Mouse (Mus musculus) heart, embryonic 13.5 days (tissue): ENCODE measurements around the gene Gfm2. TPM values are rescaled to one million over a fixed set of nuclear protein-coding genes. Genes with fewer than 3 reads are reported as not detected.

Experiments
- ATAC-seq: fragments of 200-750 bp; cut with Nextera tagmentation; 2 replicates; pipeline ENCODE4 v1.8.0; 2017; ENCODE audit warnings: moderate TSS enrichment; ENCODE audit not compliant: insufficient number of reproducible peaks, low FRiP score, low TSS enrichment; ENCODE audit errors: extremely low read depth
- H3K27ac ChIP-seq: fragments of 300-500 bp; sonication (generic); replicated peaks from 2 replicates; pipeline ENCODE4 v1.5.1; 2015; ENCODE audit warnings: moderate library complexity, mild to moderate bottlenecking, inconsistent platforms
- H3K27me3 ChIP-seq: fragments of 300-500 bp; sonication (generic); replicated peaks from 2 replicates; pipeline ENCODE4 v1.6.1; 2015; ENCODE audit warnings: mild to moderate bottlenecking, inconsistent platforms
- H3K36me3 ChIP-seq: fragments of 300-500 bp; sonication (generic); 2 replicates; pipeline ENCODE4 v1.6.1; 2015; ENCODE audit warnings: mild to moderate bottlenecking, inconsistent platforms
- H3K4me1 ChIP-seq: fragments of 300-500 bp; sonication (generic); 2 replicates; pipeline ENCODE4 v1.6.1; 2015; ENCODE audit warnings: inconsistent platforms
- H3K4me2 ChIP-seq: fragments of 300-500 bp; sonication (generic); 2 replicates; pipeline ENCODE4 v1.6.1; 2015; ENCODE audit warnings: inconsistent platforms, mild to moderate bottlenecking, moderate library complexity
- H3K4me3 ChIP-seq: fragments of 300-500 bp; sonication (generic); 2 replicates; pipeline ENCODE4 v1.5.1; 2015; ENCODE audit warnings: moderate library complexity, mild to moderate bottlenecking, inconsistent platforms
- H3K9ac ChIP-seq: fragments of 300-500 bp; sonication (generic); 2 replicates; pipeline ENCODE4 v1.6.1; 2015; ENCODE audit warnings: inconsistent platforms, mild to moderate bottlenecking, moderate library complexity
- H3K9me3 ChIP-seq: fragments of 300-500 bp; sonication (generic); 2 replicates; pipeline ENCODE4 v1.6.1; 2016; ENCODE audit warnings: inconsistent platforms
- WGBS: fragments of 180-500 bp; shearing (Covaris S2); methylation state at CpG from one replicate; pipeline ENCODE4 v1.1.7; 2015; ENCODE audit warnings: mixed read lengths; 5-methylcytosine and 5-hydroxymethylcytosine counted together
- polyA plus RNA-seq: library from polyadenylated mRNA; unstranded; fragments of >200 nt; fragmentation: Nextera tagmentation; extraction: Ambion mirVana; gene quantifications from 2 replicates; pipeline ENCODE4 v1.2.1, GENCODE M21; 2015

Gene Gfm2
- polyA plus RNA-seq, 1 experiment from 2014 or later: 26.4 TPM

- Histone ChIP-seq H3K27me3 (no peaks in the 10 kb centered on the region), H3K4me1 (peaks cover 13% of the 10 kb centered on the region), H3K4me3 (no peak overlapping the region), H3K27ac (no peak overlapping the region), H3K9me3 (no peaks in the 10 kb centered on the region), H3K36me3 (no peaks in the 10 kb centered on the region), H3K9ac (no peak overlapping the region; the same call in 1 of the 2 replicates), H3K4me2 (no peak overlapping the region)
- 43% methylated on average over 3 of the region's 3 CpGs for whole genome bisulfite sequencing
- ATAC-seq: no peak
These were observed 70.8 kb downstream of the Gfm2 start for GRCm38 (mm10) chr13:97208500-97209010.

- Histone ChIP-seq H3K4me3 (no peak overlapping the region), H3K4me2 (no peak overlapping the region), H3K4me1 (no peaks in the 10 kb centered on the region; the same call in 1 of the 2 replicates), H3K27ac (no peak overlapping the region), H3K27me3 (no peaks in the 10 kb centered on the region), H3K36me3 (no peaks in the 10 kb centered on the region), H3K9me3 (no peaks in the 10 kb centered on the region; the same call in 1 of the 2 replicates), H3K9ac (no peak overlapping the region)
- 55% methylated on average over 3 of the region's 3 CpGs for WGBS
- no peak for ATAC-seq
These were observed 77.0 kb downstream of the Gfm2 start for GRCm38 (mm10) chr13:97214583-97215268.

DNA sequence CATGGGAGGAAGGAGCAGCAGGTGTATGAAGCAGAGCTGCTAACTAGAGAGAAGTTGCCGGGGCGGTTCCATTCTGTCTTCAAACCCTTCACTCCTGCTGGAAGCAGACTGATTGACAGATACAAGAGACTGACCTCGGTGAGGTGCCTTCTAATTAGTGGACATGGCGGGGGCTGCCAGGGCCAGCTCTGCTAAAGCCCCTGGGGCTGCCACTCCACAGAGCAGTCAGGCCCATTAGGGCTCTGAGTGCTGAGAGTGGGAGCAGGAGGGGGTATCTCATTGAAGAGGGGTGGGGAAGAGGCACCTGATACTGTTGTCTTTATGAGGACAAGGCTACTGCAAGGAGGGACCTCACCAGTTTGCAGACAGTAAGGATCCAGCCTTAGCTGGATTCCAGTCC, 77.8 kb downstream of the Gfm2 start:
- H3K36me3 ChIP-seq: no peaks in the 10 kb centered on the region
- no peak for ATAC-seq
- H3K4me2 ChIP-seq: no peak overlapping the region
- 51% methylated on average over 4 of the region's 4 CpGs for WGBS
- no peak overlapping the region for H3K4me3 ChIP-seq
- no peak overlapping the region for H3K27ac ChIP-seq
- no peaks in the 10 kb centered on the region; the same call in 1 of the 2 replicates for H3K4me1 ChIP-seq
- H3K27me3 ChIP-seq: no peaks in the 10 kb centered on the region
- no peaks in the 10 kb centered on the region; the same call in 1 of the 2 replicates for H3K9me3 ChIP-seq
- no peak overlapping the region for H3K9ac ChIP-seq

DNA sequence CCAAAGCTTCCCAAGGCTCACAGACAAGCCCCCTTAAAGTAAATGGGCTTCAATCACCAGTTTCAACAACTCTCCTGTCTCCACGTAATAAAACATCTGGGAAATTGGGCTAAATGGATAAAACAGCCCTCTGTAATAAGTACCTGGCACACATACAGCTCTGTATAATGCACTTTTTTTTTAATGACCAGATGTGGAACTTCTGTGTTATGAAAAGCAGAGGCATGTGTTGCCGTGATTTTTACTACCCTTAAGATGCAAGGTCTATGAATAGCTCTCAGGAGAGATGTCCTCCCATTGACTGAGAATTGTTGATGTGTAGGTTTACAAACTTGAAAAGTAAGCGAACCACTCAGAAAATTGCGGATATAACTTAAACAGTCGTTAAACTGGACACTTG, 78.5 kb downstream of the Gfm2 start:
- 82% methylated on average over 5 of the region's 5 CpGs for WGBS
- Histone ChIP-seq H3K4me1 (no peaks in the 10 kb centered on the region; the same call in 1 of the 2 replicates), H3K36me3 (no peaks in the 10 kb centered on the region), H3K9me3 (no peaks in the 10 kb centered on the region; the same call in 1 of the 2 replicates), H3K9ac (no peak overlapping the region), H3K27me3 (no peaks in the 10 kb centered on the region), H3K4me2 (no peak overlapping the region), H3K4me3 (no peak overlapping the region), H3K27ac (no peak overlapping the region)
- no peak for ATAC-seq

- no peak overlapping the region for H3K9ac ChIP-seq
- no peak overlapping the region for H3K27ac ChIP-seq
- H3K4me1 ChIP-seq: peaks cover 3% of the 10 kb centered on the region; the same call in 1 of the 2 replicates
- no peaks in the 10 kb centered on the region for H3K27me3 ChIP-seq
- H3K4me2 ChIP-seq: no peak overlapping the region
- no peaks in the 10 kb centered on the region for H3K36me3 ChIP-seq
- H3K4me3 ChIP-seq: no peak overlapping the region
- no peaks in the 10 kb centered on the region; the same call in 1 of the 2 replicates for H3K9me3 ChIP-seq
- ATAC-seq: no peak
- WGBS: 81% methylated on average over 3 of the region's 3 CpGs
These were observed 82.3 kb downstream of the Gfm2 start for GRCm38 (mm10) chr13:97220022-97220421.

DNA sequence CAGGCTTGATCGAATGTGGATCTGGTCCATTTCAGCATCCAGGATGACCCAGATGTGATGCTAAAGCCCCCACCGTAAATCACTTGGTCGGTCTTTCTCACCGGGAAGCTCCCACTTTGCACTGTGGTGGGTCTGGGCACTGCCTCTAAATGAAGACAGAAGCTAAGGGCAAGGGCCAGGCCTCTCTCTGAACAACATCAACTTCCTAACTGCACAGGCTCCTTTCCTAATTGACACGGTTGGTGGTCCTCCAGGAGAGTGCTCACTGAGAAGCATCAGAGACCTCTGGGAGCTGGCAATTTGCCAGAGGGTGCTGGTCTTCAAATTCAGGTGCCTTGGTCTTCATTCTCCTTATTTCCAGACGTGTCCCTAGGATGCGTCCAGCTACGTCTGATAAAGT, 86.1 kb downstream of the Gfm2 start:
- Histone ChIP-seq H3K27ac (no peak overlapping the region), H3K9ac (no peak overlapping the region), H3K9me3 (peaks cover 6% of the 10 kb centered on the region; the same call in 1 of the 2 replicates), H3K4me1 (peaks cover 5% of the 10 kb centered on the region; the same call in 1 of the 2 replicates), H3K27me3 (no peaks in the 10 kb centered on the region), H3K36me3 (no peaks in the 10 kb centered on the region), H3K4me2 (no peak overlapping the region), H3K4me3 (no peak overlapping the region)
- ATAC-seq: no peak
- WGBS: 75% methylated on average over 8 of the region's 8 CpGs

- Histone ChIP-seq H3K27ac (no peak overlapping the region), H3K27me3 (no peaks in the 10 kb centered on the region), H3K9me3 (peaks cover 6% of the 10 kb centered on the region; the same call in 1 of the 2 replicates), H3K36me3 (no peaks in the 10 kb centered on the region), H3K4me2 (peak overlapping the region; percentile 27), H3K4me1 (peaks cover 5% of the 10 kb centered on the region; the same call in 1 of the 2 replicates), H3K4me3 (no peak overlapping the region), H3K9ac (no peak overlapping the region)
- WGBS: 64% methylated on average over 10 of the region's 10 CpGs
- ATAC-seq: no peak
These were observed 86.7 kb downstream of the Gfm2 start for GRCm38 (mm10) chr13:97224341-97224982.

GRCm38 (mm10) chr13:97225130-97225529, 87.4 kb downstream of the Gfm2 start:
- no peak overlapping the region for H3K9ac ChIP-seq
- no peaks in the 10 kb centered on the region for H3K27me3 ChIP-seq
- H3K4me2 ChIP-seq: peak overlapping the region; percentile 27
- 0 out of 2 replicates have a peak overlapping the region, but pooled peaks have one; percentile 4 for H3K4me3 ChIP-seq
- peaks cover 5% of the 10 kb centered on the region; the same call in 1 of the 2 replicates for H3K4me1 ChIP-seq
- no peak for ATAC-seq
- WGBS: 66% methylated on average over 17 of the region's 17 CpGs
- H3K27ac ChIP-seq: no peak overlapping the region
- H3K9me3 ChIP-seq: peaks cover 6% of the 10 kb centered on the region; the same call in 1 of the 2 replicates
- no peaks in the 10 kb centered on the region for H3K36me3 ChIP-seq

GRCm38 (mm10) chr13:97227795-97228194, 90.1 kb downstream of the Gfm2 start:
- no peak for ATAC-seq
- Histone ChIP-seq H3K9me3 (peaks cover 6% of the 10 kb centered on the region; the same call in 1 of the 2 replicates), H3K4me2 (no peak overlapping the region), H3K9ac (no peak overlapping the region), H3K4me1 (peaks cover 5% of the 10 kb centered on the region; the same call in 1 of the 2 replicates), H3K36me3 (no peaks in the 10 kb centered on the region), H3K27me3 (no peaks in the 10 kb centered on the region), H3K27ac (no peak overlapping the region), H3K4me3 (no peak overlapping the region)
- WGBS: 88% methylated on average over 3 of the region's 3 CpGs

GRCm38 (mm10) chr13:97230101-97230500, 92.4 kb downstream of the Gfm2 start:
- Histone ChIP-seq H3K27me3 (no peaks in the 10 kb centered on the region), H3K36me3 (no peaks in the 10 kb centered on the region), H3K4me1 (peaks cover 4% of the 10 kb centered on the region; the same call in 1 of the 2 replicates), H3K9me3 (peaks cover 8% of the 10 kb centered on the region; the same call in 1 of the 2 replicates), H3K9ac (no peak overlapping the region), H3K27ac (no peak overlapping the region), H3K4me2 (no peak overlapping the region), H3K4me3 (no peak overlapping the region)
- WGBS: 63% methylated on average over 3 of the region's 3 CpGs
- no peak for ATAC-seq
